Mouse (Mus musculus) C2C12 (cell line): ENCODE measurements at regions not wholly inside any gene's neighbourhood (a gene's known extent, or its start where the extent isn't known, plus 50 kb on each side); places are given as distances from the start of the nearest gene placed in this dataset.

Experiments
- H3K27me3 ChIP-seq: one replicate; pipeline ENCODE4 v1.6.1; 2011; ENCODE audit not compliant: control insufficient read depth, insufficient read depth, insufficient read length
- H3K36me3 ChIP-seq: one replicate; pipeline ENCODE4 v1.6.1; 2011; ENCODE audit not compliant: control insufficient read depth, insufficient read depth
- H3K4me3 ChIP-seq: one replicate; pipeline ENCODE4 v1.5.1; 2011; ENCODE audit warnings: mild to moderate bottlenecking, control low read depth; ENCODE audit not compliant: poor library complexity, insufficient read depth, severe bottlenecking
- H3K79me2 ChIP-seq: one replicate; pipeline ENCODE4 v1.6.1; 2011; ENCODE audit not compliant: control insufficient read depth, insufficient read depth
- H3K79me3 ChIP-seq: one replicate; pipeline ENCODE4 v1.6.1; 2011; ENCODE audit warnings: low read depth, control low read depth
- H3ac ChIP-seq: one replicate; pipeline ENCODE3; 2011; ENCODE audit warnings: low read depth; ENCODE audit not compliant: control insufficient read depth, insufficient read length
- CEBPB ChIP-seq: IDR thresholded peaks from one replicate; pipeline ENCODE4 v1.6.1; 2011; ENCODE audit warnings: low read depth, mild to moderate bottlenecking, control low read depth, moderate library complexity
- CTCF ChIP-seq: IDR thresholded peaks from one replicate; pipeline ENCODE4 v1.5.1; 2011; ENCODE audit not compliant: control insufficient read depth, insufficient read depth, insufficient read length
- FOSL1 ChIP-seq: IDR thresholded peaks from one replicate; pipeline ENCODE4 v1.8.0; 2011; ENCODE audit warnings: mild to moderate bottlenecking, low read length; ENCODE audit not compliant: poor library complexity, insufficient read depth, severe bottlenecking
- MAX ChIP-seq: IDR thresholded peaks from one replicate; pipeline ENCODE4 v1.6.1; 2011; ENCODE audit warnings: mild to moderate bottlenecking, control low read depth
- MYOD1 ChIP-seq: IDR thresholded peaks from one replicate; pipeline ENCODE4 v1.6.1; 2011; ENCODE audit warnings: low read depth; ENCODE audit not compliant: control insufficient read depth, insufficient read length
- MYOG ChIP-seq: IDR thresholded peaks from one replicate; pipeline ENCODE4 v1.6.1; 2011; ENCODE audit not compliant: control insufficient read depth, insufficient read length; ENCODE audit errors: extremely low read depth
- USF1 ChIP-seq: IDR thresholded peaks from one replicate; pipeline ENCODE4 v1.6.1; 2011; ENCODE audit warnings: low read depth, mild to moderate bottlenecking, control low read depth, moderate library complexity

DNA sequence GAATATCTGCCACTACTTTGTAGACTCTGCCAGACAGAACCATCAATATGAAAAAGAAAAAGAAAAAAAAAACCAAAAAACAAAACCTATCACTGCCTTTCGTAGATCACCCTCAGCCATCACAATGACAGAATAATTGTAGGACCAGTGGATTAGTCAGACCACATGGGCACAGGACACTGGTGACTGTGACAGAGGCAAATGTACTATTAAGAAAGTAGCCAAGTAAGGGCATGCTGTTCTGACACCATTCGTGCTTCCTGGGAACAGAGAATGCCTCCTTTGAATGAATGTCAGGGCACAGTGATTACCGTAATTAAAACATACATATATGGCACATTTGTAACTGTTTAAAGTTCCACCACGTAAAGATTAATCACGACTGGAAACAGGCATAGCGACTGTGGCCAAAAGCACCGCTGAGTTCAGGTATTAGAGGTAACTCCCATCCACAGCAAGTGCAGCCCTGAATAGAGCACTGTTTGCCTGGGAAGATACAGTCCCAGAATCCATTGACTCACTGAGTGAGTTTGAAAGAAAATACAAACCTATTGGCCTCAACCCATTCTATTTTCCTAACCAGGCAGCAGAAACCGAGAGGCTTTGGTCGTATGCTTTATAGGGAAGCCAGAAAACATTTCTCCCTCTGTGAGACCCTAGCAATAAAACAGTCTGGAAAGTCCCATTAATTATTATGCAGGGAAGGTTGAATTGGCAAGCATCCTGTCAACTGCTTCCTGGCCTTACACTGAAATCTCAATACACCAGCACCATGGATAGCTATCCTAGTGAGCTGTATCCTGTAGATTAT is 312.2 kb upstream of the Itga1 start:
- no peak overlapping the region for H3K4me3 ChIP-seq
- no peaks in the 10 kb centered on the region for H3K27me3 ChIP-seq
- TF ChIP-seq CEBPB (no peak), CTCF (no peak), USF1 (no peak), FOSL1 (no peak)
- no peaks in the 10 kb centered on the region for H3K79me2 ChIP-seq
- no peak overlapping the region for H3ac ChIP-seq
- H3K36me3 ChIP-seq, result no peaks in the 10 kb centered on the region
- no peaks in the 10 kb centered on the region for H3K79me3 ChIP-seq

- H3K36me3 ChIP-seq, result no peaks in the 10 kb centered on the region
- TF ChIP-seq MYOD1 (no peak), MAX (no peak), USF1 (no peak), MYOG (no peak), CTCF (no peak), CEBPB (no peak)
- no peaks in the 10 kb centered on the region for H3K79me3 ChIP-seq
- H3ac ChIP-seq, result no peak overlapping the region
- H3K4me3 ChIP-seq, result no peak overlapping the region
- no peaks in the 10 kb centered on the region for H3K79me2 ChIP-seq
- no peaks in the 10 kb centered on the region for H3K27me3 ChIP-seq
These were observed 304.2 kb upstream of the Itga1 start for GRCm38 (mm10) chr13:115405916-115406315.

GRCm38 (mm10) chr13:115400706-115401215 is 299.0 kb upstream of the Itga1 start:
- Histone ChIP-seq H3K79me2 (no peaks in the 10 kb centered on the region), H3ac (no peak overlapping the region), H3K27me3 (no peaks in the 10 kb centered on the region), H3K79me3 (no peaks in the 10 kb centered on the region), H3K36me3 (no peaks in the 10 kb centered on the region), H3K4me3 (no peak overlapping the region)
- no peak for TF ChIP-seq FOSL1
- no peak for TF ChIP-seq CEBPB
- TF ChIP-seq USF1, result no peak
- TF ChIP-seq MYOD1, result no peak
- TF ChIP-seq CTCF, result no peak
- no peak for TF ChIP-seq MAX
- no peak for TF ChIP-seq MYOG

DNA sequence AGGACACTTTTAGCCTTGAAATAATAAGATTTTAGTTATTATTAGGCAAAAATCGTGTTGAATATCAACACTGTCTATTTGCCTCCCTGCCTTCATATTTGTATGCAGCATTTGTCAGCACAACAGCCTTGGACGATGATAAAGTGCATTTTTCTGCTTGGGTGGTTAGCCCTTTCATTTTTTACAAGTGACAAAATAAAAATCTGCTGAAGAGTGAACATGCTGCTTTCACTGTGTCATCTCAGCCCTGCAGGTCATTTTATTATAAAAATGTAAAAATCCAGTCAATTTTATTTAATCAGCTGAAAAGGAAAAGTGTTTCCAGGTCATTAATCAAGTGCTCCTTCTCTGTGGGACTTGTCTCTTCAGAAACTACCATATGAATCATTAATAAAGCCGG is 277.9 kb upstream of the Itga1 start:
- no peaks in the 10 kb centered on the region for H3K27me3 ChIP-seq
- TF ChIP-seq MYOG, result no peak
- TF ChIP-seq MAX, result no peak
- no peak for TF ChIP-seq CTCF
- TF ChIP-seq CEBPB, result no peak
- no peak for TF ChIP-seq MYOD1
- no peak overlapping the region for H3K4me3 ChIP-seq
- H3K79me2 ChIP-seq, result no peaks in the 10 kb centered on the region
- no peak overlapping the region for H3ac ChIP-seq
- no peaks in the 10 kb centered on the region for H3K79me3 ChIP-seq
- H3K36me3 ChIP-seq, result no peaks in the 10 kb centered on the region

DNA sequence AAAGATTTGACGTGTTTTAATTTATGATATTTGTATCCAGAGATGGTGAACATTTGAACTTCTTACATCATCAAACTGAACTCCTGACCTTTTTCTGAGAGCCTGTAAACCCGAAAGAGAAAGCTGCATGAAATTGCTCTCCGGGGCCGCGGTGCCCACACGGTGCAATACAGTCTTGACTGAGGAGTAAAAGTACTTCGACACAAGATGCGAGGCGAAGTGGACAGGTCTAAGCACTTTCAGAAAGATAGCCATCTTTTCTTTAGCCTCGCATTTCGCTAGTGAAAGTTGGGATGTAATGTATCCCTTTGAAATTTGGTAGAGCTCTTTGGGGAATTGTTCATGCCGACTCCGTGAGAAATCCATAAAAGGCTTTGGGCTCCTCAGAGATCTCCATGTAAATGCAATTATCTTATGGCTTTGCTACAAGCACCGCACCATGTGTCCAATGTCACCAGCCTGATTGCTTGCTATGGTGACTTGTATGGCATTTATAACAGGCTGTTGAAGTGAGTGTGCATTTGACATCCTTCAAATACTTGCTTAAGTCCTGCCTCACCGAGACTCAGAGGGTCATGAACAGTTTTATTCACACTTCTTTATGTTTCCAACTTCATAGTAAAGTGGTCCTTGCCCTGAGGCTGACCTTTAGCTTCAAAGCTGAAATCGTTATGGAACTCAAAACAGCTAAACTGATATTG is 274.6 kb upstream of the Itga1 start:
- TF ChIP-seq FOSL1 (no peak), MYOG (no peak), CEBPB (no peak), USF1 (no peak), MYOD1 (no peak), CTCF (no peak), MAX (no peak)
- Histone ChIP-seq H3K79me2 (no peaks in the 10 kb centered on the region), H3ac (no peak overlapping the region), H3K27me3 (no peaks in the 10 kb centered on the region), H3K79me3 (no peaks in the 10 kb centered on the region), H3K36me3 (no peaks in the 10 kb centered on the region), H3K4me3 (no peak overlapping the region)

DNA sequence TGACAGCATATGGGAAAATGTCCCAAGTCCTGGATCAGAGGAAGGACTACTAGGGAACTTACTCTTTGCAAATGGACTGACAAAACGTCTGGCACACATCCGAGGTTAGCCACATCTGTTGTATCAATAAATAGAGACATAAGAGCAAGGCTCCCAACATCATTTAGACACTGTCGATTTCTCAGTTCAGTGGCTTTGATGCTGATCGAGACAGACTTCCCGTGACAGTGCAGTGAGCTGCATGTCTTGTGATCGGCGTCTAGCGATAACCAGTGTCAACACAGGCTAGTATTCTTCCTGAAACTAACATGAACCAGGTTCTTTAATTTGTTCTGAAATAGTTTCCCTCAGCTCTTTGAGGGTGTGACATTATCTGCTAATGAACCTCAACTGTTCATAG is 259.7 kb upstream of the Itga1 start:
- Histone ChIP-seq H3K36me3 (no peaks in the 10 kb centered on the region), H3K27me3 (no peaks in the 10 kb centered on the region), H3K79me3 (no peaks in the 10 kb centered on the region), H3ac (no peak overlapping the region), H3K4me3 (no peak overlapping the region), H3K79me2 (no peaks in the 10 kb centered on the region)
- TF ChIP-seq USF1, result no peak
- TF ChIP-seq FOSL1, result no peak
- no peak for TF ChIP-seq MAX
- TF ChIP-seq CTCF, result no peak
- TF ChIP-seq MYOG, result no peak
- TF ChIP-seq MYOD1, result no peak
- no peak for TF ChIP-seq CEBPB
